ENCODE assay signal across 21 mouse cellular contexts in the genomic region with DNA sequence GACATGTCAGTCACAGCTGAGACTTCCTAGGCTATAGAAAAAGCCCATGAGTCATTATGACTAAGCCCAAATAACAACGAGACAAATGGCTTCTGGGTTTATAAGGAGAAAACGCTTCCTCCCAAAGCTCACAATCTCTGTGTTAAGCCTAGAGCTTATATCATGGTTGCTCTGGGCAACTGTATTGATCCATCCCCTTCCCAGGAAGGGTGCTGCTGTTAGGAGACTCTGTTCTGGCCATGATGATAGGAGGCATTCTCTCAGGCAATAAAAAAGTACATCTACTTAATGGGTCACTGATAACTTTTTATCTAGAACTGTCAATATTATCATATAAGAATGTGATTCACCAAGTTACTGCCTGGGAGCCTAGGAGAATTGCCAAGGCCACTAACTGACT.
DNase-seq lines count a peak whose midpoint lies in the region; ATAC-seq and TF ChIP-seq lines count a peak whose summit lies in the region.
"Had no signal": no experiment of that assay in that cellular context is flagged by ENCODE, and none has a peak within 500 bp of the region (broad histone marks: within the 10 kb centered on the region; RNA-seq: fewer than 3 reads in every experiment).

No protein-coding gene starts in this region.

- H3K4me2 ChIP-seq in intestine, embryonic 15.5 days (replicated peaks), result no peak overlapping the region
- no peak overlapping the region for H3K4me2 ChIP-seq in stomach, embryonic 16.5 days (ENCODE audit: low read depth, low read length)
- H3K4me2 ChIP-seq: forebrain, embryonic 15.5 days; hindbrain, embryonic 12.5 days; lung, embryonic 15.5 days had no signal

- intact Hi-C loops in heart, postnatal 14 days (cut with DNase I), result no loop called here

- no peaks in the 10 kb centered on the region for H3K79me2 ChIP-seq in C2C12 (ENCODE audit: control insufficient read depth, insufficient read depth)

- no peak overlapping the region for H3ac ChIP-seq in C2C12 (ENCODE audit: control insufficient read depth, insufficient read length, low read depth)

- H3K4me3 ChIP-seq in C2C12 (ENCODE audit: insufficient read depth, poor library complexity, severe bottlenecking), result no peak overlapping the region
- H3K4me3 ChIP-seq in intestine, embryonic 15.5 days (replicated peaks), result no peak overlapping the region
- no peak overlapping the region for H3K4me3 ChIP-seq in stomach, embryonic 16.5 days (replicated peaks; ENCODE audit: low read length)
- H3K4me3 ChIP-seq: forebrain, embryonic 15.5 days; heart, embryonic 10.5 days; hindbrain, embryonic 12.5 days; lung, embryonic 15.5 days had no signal

- H3K27me3 ChIP-seq in C2C12 (ENCODE audit: control insufficient read depth, insufficient read depth, insufficient read length), result no peaks in the 10 kb centered on the region
- no peaks in the 10 kb centered on the region for H3K27me3 ChIP-seq in intestine, embryonic 15.5 days (replicated peaks)
- no peaks in the 10 kb centered on the region for H3K27me3 ChIP-seq in stomach, embryonic 16.5 days (ENCODE audit: control insufficient read depth, insufficient read depth, low read length)
- H3K27me3 ChIP-seq: forebrain, embryonic 15.5 days; hindbrain, embryonic 12.5 days; lung, embryonic 15.5 days had no signal

- TF ChIP-seq CTCF in C2C12 (IDR thresholded peaks at IDR 0.05; ENCODE audit: control insufficient read depth, insufficient read depth, insufficient read length), result no peak

- peak; percentile 88 for ATAC-seq in intestine, embryonic 15.5 days
- peak; percentile 53; the same call in 1 of the 2 replicates for ATAC-seq in stomach, embryonic 16.5 days (ENCODE audit: insufficient read depth, low FRiP score)
- ATAC-seq: activated CD4-positive, CD25-positive, alpha-beta regulatory T cell, adult 4 months; forebrain, embryonic 15.5 days; inflammation-experienced regulatory T-cells, adult 6 months had no signal

- WGBS in intestine, embryonic 15.5 days, result 45% methylated on average over 2 of the region's 2 CpGs
- WGBS in stomach, embryonic 16.5 days, result 38% methylated on average over 2 of the region's 2 CpGs

- no peaks in the 10 kb centered on the region for H3K9me3 ChIP-seq in intestine, embryonic 15.5 days
- no peaks in the 10 kb centered on the region for H3K9me3 ChIP-seq in stomach, embryonic 16.5 days (replicated peaks; ENCODE audit: control insufficient read depth, low read length)
- H3K9me3 ChIP-seq: forebrain, embryonic 15.5 days; heart, embryonic 10.5 days; hindbrain, embryonic 12.5 days; lung, embryonic 15.5 days had no signal

- peak; percentile 0 for DNase-seq in heart, adult 11 months
- DNase-seq in heart, postnatal 14 days, result no peak
- no peak for DNase-seq in thymus, postnatal 4 days
- no peak for DNase-seq in cerebellum, adult 11 months
- DNase-seq: cerebellum, adult 11-12 months; cerebellum, postnatal 25 days; embryo, embryonic 11 days; gastrocnemius, postnatal 25 days; kidney, postnatal 25 days; lung, postnatal 4 days; thymus, postnatal 36 days had no signal

- H3K9ac ChIP-seq in intestine, embryonic 15.5 days, result no peak overlapping the region
- H3K9ac ChIP-seq in stomach, embryonic 16.5 days (ENCODE audit: low read length), result no peak overlapping the region
- H3K9ac ChIP-seq: forebrain, embryonic 15.5 days; hindbrain, embryonic 12.5 days; liver, embryonic 14.5 days; lung, embryonic 15.5 days had no signal

- no peaks in the 10 kb centered on the region for H3K4me1 ChIP-seq in intestine, embryonic 15.5 days (replicated peaks)
- no peaks in the 10 kb centered on the region for H3K4me1 ChIP-seq in stomach, embryonic 16.5 days (ENCODE audit: control insufficient read depth, insufficient read depth, low read length)
- H3K4me1 ChIP-seq: forebrain, embryonic 15.5 days; heart, embryonic 10.5 days; hindbrain, embryonic 12.5 days; lung, embryonic 15.5 days had no signal

- H3K36me3 ChIP-seq in C2C12 (ENCODE audit: control insufficient read depth, insufficient read depth), result no peaks in the 10 kb centered on the region
- H3K36me3 ChIP-seq in intestine, embryonic 15.5 days, result no peaks in the 10 kb centered on the region
- H3K36me3 ChIP-seq in stomach, embryonic 16.5 days (ENCODE audit: control insufficient read depth, insufficient read depth, low read length), result no peaks in the 10 kb centered on the region
- H3K36me3 ChIP-seq: forebrain, embryonic 15.5 days; heart, embryonic 10.5 days; hindbrain, embryonic 12.5 days; lung, embryonic 15.5 days had no signal

- H3K27ac ChIP-seq in intestine, embryonic 15.5 days, result no peak overlapping the region
- no peak overlapping the region for H3K27ac ChIP-seq in stomach, embryonic 16.5 days (ENCODE audit: low read length)
- H3K27ac ChIP-seq: forebrain, embryonic 15.5 days; heart, embryonic 10.5 days; hindbrain, embryonic 12.5 days; liver, embryonic 14.5 days; lung, embryonic 15.5 days had no signal

- H3K79me3 ChIP-seq in C2C12 (ENCODE audit: low read depth), result no peaks in the 10 kb centered on the region

TF ChIP-seq in C2C12, 6 proteins besides CTCF, POLR2A, EP300 and RAD21:
- TF ChIP-seq CEBPB (IDR thresholded peaks at IDR 0.05; ENCODE audit: low read depth) (no peak), MYOD1 (IDR thresholded peaks at IDR 0.05; ENCODE audit: control insufficient read depth, insufficient read length, low read depth) (peak; percentile 36)
